Mouse (Mus musculus): Measurements from ENCODE around the gene Gimap4.
"Not testable (repeated sequence)": the region's sequence is repeated elsewhere in the genome, so short reads cannot be mapped to it uniquely, and the experiment has no call there.

Gimap4 gene

DNA sequence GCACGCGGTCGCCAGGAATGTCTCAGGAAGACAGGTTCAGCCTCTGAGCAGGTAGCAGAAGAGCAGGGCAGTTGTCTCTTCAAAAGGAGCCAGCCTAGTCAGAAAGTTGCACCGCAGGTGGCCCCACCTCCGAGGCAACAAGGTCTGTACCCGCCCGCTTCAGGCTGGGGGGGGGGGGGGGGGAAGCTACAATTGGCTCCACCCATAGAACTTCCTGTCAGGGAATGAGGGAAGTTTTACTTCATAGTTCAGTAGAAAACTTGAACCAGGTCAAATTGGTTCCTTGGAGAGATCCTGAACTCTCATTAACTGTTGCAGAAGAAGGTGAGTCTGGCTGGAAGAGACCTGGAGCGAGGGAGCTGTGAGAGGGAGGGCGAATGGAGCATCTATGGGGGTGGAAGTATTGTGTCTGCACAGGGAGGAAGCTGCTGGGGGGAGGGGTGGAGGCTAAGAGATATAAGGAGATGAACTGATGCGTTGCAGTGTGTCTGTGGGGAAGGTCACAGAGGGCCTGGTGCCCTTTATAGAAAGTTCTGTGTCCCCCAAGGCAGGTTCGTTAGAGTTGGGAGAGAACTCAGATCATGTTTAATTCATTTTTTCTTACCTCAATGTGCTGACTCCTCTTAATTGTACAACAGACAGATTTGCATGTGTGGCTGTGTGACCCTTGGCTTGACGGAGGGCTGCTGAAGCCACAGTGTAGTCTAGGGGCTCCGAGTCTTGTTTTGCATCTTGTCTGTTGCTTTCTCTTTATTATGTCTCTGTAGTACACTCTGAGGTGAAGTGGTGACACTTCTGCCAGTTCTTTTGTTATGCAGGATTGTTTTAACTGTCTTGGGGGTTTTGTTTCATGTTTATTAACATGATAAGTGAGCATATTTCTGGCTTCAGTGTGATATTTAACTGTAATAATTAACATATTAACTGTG, 8.2 kb upstream of the Gimap4 start, which contains the start of gene Gimap9:
Gene Gimap9 (plus strand): TSS at position 199 of the 929 bp plus-strand sequence.
- DNase-seq (ENCODE audit: low spot score) = no peak

DNA sequence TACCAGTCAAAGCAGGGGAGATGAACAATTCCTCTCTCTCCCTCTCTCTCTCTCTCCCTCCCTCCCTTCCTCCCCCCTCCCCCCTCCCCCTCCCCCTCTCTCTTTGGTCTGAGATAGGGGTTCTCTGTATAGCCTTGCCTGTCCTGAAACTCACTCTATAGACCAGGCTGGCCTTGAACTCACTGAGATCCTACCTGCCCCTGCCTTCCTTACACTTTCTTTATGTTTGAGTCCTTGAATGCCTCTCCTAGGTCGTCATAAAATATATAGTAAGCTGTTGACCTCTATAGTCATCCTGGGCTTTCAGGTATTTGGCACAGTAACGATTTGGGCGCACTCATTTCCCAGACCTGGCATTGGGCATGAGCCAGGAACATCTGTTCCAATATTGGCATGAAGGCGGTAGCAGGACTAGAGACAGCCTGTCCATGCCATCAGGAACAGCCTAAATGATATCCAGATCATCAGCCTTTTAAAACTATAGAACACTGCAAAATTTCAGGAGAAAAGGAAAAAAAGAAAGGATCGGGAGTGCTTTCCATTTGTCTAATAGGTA, 7.4 kb upstream of the Gimap4 start:
- DNase-seq (ENCODE audit: low spot score) = no peak

GRCm38 (mm10) chr6:48677492-48678345, 6.6 kb upstream of the Gimap4 start:
- no peak for DNase-seq (ENCODE audit: low spot score)

DNA sequence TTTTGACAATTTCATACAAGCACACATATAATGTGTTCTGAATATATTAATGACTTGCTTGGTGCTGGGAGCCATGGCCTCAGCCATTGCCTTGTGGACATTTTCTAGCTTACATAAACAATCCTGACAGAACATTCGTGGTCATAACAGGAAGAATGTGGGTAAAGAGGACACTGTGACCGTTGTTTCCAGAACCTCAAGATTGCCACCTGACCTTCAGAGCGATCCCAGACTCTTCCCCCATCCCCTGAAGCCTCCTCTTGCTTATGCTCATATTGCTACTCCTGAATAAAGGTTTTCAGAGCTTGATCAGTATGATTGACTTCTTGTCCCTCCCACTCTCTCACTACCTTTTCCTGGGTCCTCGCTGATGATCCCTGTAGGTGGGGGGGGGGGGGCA, 6.0 kb upstream of the Gimap4 start:
- DNase-seq (ENCODE audit: low spot score) = no peak

DNA sequence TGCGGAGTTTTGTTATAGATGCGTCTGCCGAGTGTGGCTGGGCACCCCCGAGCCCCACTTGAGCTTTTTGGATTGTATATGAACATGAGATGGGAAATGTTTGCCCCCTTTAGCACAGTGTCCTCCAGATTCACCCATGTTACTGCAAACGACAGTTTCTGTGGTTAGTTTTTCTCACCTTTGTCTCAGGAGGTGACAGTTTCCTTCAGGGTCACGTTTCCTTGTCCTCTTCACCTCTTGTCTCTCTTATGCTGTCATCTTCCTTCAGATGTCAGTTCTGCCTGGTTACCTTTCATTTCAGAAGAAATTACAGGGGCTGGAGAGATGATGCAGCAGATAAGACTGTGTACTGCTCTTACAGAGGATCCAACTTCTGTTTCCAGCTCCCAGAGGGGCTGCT, 4.6 kb upstream of the Gimap4 start:
- DNase-seq (ENCODE audit: low spot score) = no peak

DNA sequence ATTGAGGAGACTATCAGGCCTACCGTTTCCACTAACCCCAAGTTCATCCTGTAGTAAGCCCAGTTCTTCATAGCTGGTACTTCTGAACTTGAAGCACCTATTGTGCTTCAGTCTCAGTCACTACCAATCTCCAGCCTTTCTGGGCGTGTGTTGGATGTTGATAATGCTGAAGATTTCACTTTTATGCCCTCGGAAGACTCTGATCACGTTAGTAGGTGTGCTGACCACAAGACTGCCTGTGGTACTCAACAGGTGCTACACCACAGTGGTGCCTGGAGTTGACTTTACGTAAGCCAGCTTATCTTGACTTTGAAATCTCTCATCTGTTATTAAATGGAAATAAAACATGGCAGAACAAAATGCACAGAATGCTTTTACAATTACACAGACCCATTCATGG, 3.9 kb upstream of the Gimap4 start:
- DNase-seq (ENCODE audit: low spot score) = no peak

DNA sequence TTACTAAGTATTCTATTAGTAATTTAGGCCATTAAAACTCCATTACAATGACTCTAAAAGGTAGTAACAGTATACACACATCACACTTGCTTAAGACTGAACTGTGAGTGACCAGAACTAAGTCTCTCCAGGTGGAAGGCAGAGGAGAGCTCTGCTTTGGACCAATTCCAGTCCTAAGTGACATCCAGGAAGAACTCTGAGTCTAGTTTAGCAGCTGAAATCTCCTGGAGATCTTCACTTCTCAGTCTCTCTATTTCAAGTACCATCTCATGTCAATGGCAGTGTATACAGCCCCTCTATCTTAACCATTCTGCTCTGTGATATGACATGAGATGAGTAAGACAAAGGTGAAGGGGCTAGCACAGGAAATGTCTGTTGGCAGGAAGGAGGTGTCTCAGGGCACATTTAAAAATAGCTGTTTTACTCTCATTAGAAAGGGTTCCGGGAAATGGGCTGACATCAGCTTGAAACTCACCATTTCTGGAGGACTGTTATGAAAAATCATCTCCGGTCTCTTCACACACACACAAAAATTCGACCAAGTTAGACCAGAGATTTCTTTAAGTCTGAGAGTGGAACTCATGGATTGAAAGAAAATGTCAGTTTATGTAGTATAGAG, 2.8 kb upstream of the Gimap4 start:
- no peak for DNase-seq (ENCODE audit: low spot score)

DNA sequence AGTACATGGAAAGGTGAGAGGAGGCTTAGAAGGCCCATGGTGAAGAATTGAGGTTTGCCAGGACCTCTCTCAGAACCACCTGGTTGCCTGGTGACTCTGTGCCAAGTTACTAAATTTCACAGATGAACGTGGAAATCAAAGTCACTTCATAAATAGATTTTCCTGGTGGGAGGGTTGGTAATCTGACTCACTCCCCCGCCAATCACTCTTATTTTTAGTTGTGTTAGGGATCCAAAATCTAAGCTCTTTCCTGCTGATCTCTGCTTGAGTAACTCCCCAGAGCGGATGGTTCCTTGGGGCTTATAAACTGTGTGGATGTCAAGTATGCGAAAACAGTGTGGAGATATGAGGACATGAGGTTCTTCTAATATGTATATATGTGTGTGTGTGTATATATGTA, 2.1 kb upstream of the Gimap4 start:
- DNase-seq (ENCODE audit: low spot score) = no peak

GRCm38 (mm10) chr6:48683263-48683821, 1.0 kb upstream of the Gimap4 start:
- DNase-seq (ENCODE audit: low spot score) = not testable (repeated sequence)

GRCm38 (mm10) chr6:48684806-48685205, 457 bp downstream of the Gimap4 start:
- DNase-seq (ENCODE audit: low spot score) = no peak

- no peak for DNase-seq (ENCODE audit: low spot score)
Observed at GRCm38 (mm10) chr6:48685251-48685650, 902 bp downstream of the Gimap4 start.

- no peak for DNase-seq (ENCODE audit: low spot score)
Observed at GRCm38 (mm10) chr6:48685694-48686665, 1.6 kb downstream of the Gimap4 start.

- DNase-seq (ENCODE audit: low spot score) = no peak
Observed at GRCm38 (mm10) chr6:48687077-48687476, 2.7 kb downstream of the Gimap4 start.

DNA sequence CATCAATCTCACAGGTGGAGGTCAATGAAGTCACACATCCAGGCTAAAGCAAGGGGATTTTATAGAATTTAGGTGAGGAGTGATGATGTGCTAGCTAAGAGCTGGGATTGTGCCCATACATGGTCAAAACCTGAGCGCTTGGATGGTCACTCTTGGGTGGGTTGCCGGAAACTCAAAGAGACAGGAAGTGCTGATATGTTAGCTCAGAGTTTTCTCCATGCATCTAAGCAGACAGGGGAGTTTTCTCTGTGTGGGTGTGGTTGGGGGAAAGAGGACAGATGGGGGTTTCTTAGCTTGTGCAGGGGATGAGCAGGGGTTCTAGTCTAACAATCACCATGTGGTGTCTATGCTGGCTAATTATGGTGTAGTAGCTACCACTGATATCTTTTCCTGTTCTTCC, 5.0 kb downstream of the Gimap4 start:
- no peak for DNase-seq (ENCODE audit: low spot score)

- no peak for DNase-seq (ENCODE audit: low spot score)
Observed at GRCm38 (mm10) chr6:48692962-48693361, 8.6 kb downstream of the Gimap4 start.

- DNase-seq (ENCODE audit: low spot score) = no peak
Observed at GRCm38 (mm10) chr6:48696830-48697554, 12.6 kb downstream of the Gimap4 start.

DNA sequence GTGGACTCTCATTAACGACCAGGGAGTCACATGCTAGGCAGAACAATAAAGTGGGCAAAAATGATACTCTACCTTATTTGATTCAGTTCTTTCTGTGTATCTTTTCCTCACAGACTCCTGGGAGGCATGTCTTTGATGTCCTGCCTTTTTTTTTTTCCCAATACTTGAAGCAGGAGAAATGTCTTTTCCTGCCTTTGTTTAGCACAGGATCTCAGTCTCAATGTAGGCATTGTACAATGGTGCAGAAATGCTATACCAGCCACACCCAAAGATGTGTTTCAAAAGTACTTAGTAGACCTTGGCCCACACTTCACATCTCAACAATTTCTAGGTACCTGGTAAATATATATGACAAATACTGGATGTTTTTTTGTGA, 13.2 kb downstream of the Gimap4 start:
- no peak for DNase-seq (ENCODE audit: low spot score)

DNA sequence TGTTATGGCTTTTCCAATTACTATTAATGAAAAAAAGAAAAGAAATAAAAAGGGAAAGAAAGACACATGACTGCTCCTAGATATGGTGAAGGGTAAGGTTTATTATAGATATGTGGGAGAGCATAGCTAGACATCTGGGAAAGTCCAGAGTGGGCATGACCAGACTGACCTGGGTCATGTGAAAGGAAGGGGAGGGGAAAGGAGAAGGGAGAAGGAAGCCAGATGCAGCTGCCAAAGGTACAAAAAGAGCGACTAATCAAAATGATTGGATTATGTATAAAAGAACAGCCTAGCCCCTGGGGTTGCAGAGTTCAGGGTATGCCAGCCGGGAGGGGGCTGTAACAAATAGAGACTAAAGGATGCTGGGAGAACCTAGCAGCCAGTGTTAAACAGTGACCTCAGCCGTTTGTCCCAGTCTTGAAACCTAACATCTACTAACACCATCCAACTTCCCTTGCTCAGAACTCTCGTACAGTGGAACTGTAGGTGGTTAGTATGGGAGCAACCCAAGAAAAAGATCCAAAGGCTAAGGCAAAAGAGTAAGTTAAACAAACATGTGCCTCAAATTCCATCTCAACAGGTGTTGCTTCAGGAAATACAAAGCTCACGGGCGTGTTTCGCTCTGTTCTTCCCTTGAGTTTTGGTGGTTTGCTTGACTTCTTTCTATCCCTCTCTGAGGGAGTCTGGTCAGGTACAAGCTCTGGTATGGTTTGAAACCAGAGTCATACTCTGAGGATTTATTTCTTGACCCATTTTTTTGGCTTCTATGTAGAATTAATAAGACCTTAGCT, 13.9 kb downstream of the Gimap4 start:
- no peak for DNase-seq (ENCODE audit: low spot score)

DNA sequence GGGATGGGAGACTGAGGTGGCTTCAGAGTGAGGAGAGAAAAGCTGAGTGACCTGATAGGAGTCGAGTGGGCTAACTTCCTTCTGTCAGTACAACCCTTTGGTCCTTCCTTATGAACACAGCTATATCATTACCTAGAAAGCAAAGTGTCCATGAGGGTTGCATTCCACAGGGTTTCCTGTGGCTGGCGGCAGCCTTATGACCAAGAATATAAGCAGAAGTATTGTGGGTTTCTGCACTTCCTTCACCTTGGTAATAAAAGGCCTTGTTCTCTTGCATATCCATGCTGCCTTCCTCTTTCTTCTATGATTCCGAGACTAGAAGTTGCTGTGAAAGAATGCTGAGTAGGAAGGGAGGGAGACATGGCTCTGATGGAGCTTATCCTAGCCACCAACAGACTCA, 14.5 kb downstream of the Gimap4 start:
- no peak for DNase-seq (ENCODE audit: low spot score)

Data from layer of hippocampus, adult 11-12 months (tissue).